ENCODE assay signal across 32 mouse cellular contexts in genomic region chr12:40669460-40669859, GRCm38 (mm10).
"Had no signal": no experiment of that assay in that cellular context is flagged by ENCODE, and none has a peak within 500 bp of the region (broad histone marks: within the 10 kb centered on the region; RNA-seq: fewer than 3 reads in every experiment).

No protein-coding gene starts in this region.

- ATAC-seq: hindbrain, embryonic 16.5 days; hindbrain, postnatal 0 days; inflammation-experienced regulatory T-cells, adult 6 months; intestine, embryonic 15.5 days; intestine, embryonic 16.5 days; intestine, postnatal 0 days had no signal

- H3K4me3 ChIP-seq: heart, embryonic 13.5 days; heart, embryonic 15.5 days; hindbrain, embryonic 10.5 days; hindbrain, embryonic 12.5 days; hindbrain, embryonic 13.5 days; hindbrain, embryonic 15.5 days; intestine, embryonic 15.5 days; kidney, embryonic 15.5 days; layer of hippocampus, adult 2 months; left cerebral cortex, adult 2 months had no signal

- H3K27ac ChIP-seq: heart, embryonic 13.5 days; heart, embryonic 15.5 days; hindbrain, embryonic 10.5 days; hindbrain, embryonic 12.5 days; hindbrain, embryonic 13.5 days; hindbrain, embryonic 14.5 days; hindbrain, embryonic 15.5 days; hindbrain, postnatal 0 days; intestine, embryonic 15.5 days; kidney, embryonic 15.5 days; kidney, postnatal 0 days; layer of hippocampus, adult 2 months; left cerebral cortex, adult 2 months had no signal

- H3K9ac ChIP-seq: heart, embryonic 13.5 days; heart, embryonic 15.5 days; hindbrain, embryonic 12.5 days; hindbrain, embryonic 13.5 days; hindbrain, embryonic 14.5 days; hindbrain, embryonic 15.5 days; intestine, embryonic 15.5 days; kidney, embryonic 15.5 days had no signal

- H3K4me2 ChIP-seq: heart, embryonic 13.5 days; heart, embryonic 15.5 days; hindbrain, embryonic 12.5 days; hindbrain, embryonic 13.5 days; hindbrain, embryonic 14.5 days; hindbrain, embryonic 15.5 days; intestine, embryonic 15.5 days; kidney, embryonic 15.5 days had no signal

- H3K4me1 ChIP-seq: hindbrain, embryonic 10.5 days; hindbrain, embryonic 12.5 days; hindbrain, embryonic 13.5 days; hindbrain, embryonic 15.5 days; intestine, embryonic 15.5 days; kidney, embryonic 15.5 days had no signal

- H3K36me3 ChIP-seq: heart, embryonic 13.5 days; heart, embryonic 15.5 days; hindbrain, embryonic 12.5 days; intestine, embryonic 15.5 days; kidney, embryonic 15.5 days had no signal

- H3K27me3 ChIP-seq: heart, embryonic 13.5 days; heart, embryonic 15.5 days; hindbrain, embryonic 12.5 days; hindbrain, embryonic 13.5 days; hindbrain, embryonic 15.5 days; intestine, embryonic 15.5 days; kidney, embryonic 15.5 days had no signal

- DNase-seq: heart, postnatal 14 days; heart, postnatal 36 days; heart, postnatal 4 days; kidney, adult 11 months; kidney, adult 18-20 months; kidney, adult 2 months; kidney, adult 8-10 months; kidney, adult 9 months; kidney, postnatal 10 days; kidney, postnatal 14 days; kidney, postnatal 25 days; kidney, postnatal 36 days; kidney, postnatal 4 days; layer of hippocampus, adult 9-11 months; layer of hippocampus, postnatal 36 days had no signal

- H3K9me3 ChIP-seq: heart, embryonic 13.5 days; heart, embryonic 15.5 days; hindbrain, embryonic 10.5 days; hindbrain, embryonic 12.5 days; hindbrain, embryonic 13.5 days; hindbrain, embryonic 15.5 days; intestine, embryonic 15.5 days; kidney, embryonic 15.5 days had no signal
